Mouse (Mus musculus) urinary bladder, adult 18-20 months (tissue): ENCODE data around the gene Ldhd.

Experiments
- DNase-seq, 2 experiments: peaks; one replicate each; pipeline ENCODE4 v3.0.0; 2022; ENCODE audit warnings: low spot score in 2 of 2, mixed read lengths in 2 of 2

Ldhd gene

DNA sequence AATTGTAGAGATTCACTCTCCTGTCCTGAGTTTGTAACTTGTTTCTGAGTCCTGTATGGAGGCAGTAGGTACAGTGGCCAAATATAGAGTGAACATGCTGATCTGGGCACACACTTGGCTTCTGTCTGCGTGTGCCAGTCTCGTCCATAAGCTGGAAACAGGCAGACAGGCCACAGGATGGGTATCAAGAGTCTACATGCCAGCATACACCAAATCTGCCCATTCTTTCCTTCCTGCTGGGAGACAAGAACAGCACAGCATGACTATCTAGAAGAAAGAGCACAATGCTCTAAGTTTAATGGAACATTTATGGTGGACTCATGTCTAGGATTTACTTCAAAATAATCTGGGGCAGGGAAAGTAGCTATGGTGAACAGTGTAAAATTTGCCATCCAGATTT, 35.2 kb downstream of the Ldhd start:
- no peak for DNase-seq

DNA sequence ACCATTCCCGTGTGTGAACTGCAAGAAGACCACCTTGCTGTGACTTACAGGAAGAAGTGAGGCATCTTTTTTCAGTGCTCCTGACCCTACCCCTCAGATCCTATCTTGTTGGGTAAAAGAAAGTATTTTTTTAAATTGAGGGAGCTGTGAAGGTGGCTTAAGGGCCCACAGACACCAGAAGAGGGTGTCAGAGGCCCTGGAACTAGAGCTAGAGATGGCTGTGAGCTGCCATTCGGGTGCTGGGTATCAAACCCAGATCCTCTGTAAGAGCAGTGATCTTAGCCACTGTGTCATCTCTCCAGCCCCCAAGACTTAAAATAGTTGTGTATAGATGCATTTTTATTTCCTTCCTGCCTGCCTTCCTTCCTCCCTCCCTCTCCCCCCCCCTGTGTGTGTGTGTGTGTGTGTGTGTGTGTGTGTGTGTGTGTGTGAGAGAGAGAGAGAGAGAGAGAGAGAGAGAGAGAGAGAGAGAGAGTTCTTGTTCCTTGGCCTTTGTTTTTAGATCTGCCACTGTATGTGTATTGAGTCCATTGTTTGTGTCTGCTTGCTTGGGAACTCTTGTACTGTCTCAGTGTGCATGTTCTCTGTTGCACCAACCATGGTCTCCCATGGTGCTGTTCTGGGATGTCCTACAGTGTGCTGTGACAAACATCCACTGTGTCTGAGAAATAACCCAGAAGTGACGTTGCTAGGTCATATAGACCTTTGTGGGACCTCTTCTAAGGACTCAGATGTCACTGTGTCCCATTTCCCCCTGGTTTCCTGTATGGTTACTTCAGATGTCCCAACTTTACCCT, 35.9 kb downstream of the Ldhd start:
- DNase-seq, result no peak

GRCm38 (mm10) chr8:111592390-111592910, 37.7 kb downstream of the Ldhd start:
- no peak for DNase-seq

- no peak for DNase-seq
Measured at GRCm38 (mm10) chr8:111591176-111591575, 39.0 kb downstream of the Ldhd start.

- DNase-seq, result no peak
Measured at GRCm38 (mm10) chr8:111590214-111590613, 40.0 kb downstream of the Ldhd start.

GRCm38 (mm10) chr8:111588336-111588735, 41.8 kb downstream of the Ldhd start:
- DNase-seq, result no peak

DNA sequence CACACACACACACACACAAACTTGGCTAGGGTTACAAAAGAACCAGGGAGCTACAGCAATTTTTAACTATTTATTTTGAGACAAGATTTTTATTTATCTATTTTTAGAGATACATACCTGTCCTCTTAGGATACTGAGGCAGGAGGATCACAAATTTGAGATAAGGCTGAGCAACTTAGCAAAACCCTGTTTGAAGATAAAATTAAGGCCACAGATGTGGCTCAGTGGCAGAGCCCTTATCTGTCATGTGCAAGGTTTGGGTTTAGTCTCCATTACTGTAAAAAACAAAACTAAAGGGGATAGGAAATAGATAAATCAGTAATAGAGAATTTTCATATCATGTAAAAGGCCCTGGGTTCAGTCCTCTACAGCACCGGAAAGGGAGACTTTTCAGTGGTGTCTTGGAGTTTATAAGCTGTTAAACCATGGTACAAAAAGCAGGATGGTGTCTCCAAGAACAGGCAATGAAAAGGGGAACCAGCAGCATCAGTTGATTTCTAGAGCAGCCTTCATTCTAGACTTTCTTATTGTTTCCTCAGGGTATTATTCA, 42.6 kb downstream of the Ldhd start:
- no peak for DNase-seq

GRCm38 (mm10) chr8:111584946-111585345, 45.2 kb downstream of the Ldhd start:
- no peak for DNase-seq

DNA sequence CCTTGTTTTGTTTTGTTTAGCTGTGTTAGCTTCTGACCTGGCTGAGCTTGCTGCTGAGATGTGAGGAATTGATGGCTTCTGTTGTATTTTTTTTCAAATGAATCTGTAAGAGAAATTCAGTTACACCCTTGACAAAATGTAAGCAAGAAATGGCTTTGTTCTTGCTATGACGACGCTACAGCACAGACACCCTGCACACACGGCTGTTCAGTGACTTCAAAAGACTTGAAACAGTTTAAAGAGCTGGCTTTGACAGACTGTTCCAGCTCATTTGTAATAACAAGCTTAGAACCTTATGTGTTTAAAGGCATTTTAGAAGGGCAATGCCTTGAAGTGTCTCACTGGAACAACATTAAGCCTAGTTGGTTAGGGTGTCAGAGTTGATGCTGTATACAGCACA, 47.8 kb downstream of the Ldhd start:
- no peak for DNase-seq

DNA sequence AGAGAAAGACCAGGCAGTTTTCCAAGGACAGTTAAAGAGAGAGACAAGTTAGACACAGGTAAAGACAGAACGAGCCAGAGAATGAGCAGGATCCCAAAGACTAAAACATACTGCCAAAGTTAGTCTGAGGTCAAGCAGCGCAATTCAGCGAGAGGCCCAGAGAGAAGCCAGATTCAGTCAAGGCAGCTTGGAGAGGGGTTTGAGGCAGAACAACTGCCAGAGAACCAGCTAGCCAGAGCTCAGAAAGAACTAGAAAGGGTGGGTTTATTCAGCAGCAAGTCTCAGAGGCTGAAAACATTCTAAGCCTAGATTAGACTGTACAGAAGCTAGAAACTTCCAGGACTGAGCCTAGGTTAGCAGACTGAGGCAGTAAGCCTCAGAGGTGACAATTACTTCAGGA, 49.9 kb downstream of the Ldhd start:
- no peak for DNase-seq

- DNase-seq, result no peak
Measured at GRCm38 (mm10) chr8:111579318-111579717, 50.9 kb downstream of the Ldhd start.

- no peak for DNase-seq
Measured at GRCm38 (mm10) chr8:111577880-111578533, 52.2 kb downstream of the Ldhd start.

DNA sequence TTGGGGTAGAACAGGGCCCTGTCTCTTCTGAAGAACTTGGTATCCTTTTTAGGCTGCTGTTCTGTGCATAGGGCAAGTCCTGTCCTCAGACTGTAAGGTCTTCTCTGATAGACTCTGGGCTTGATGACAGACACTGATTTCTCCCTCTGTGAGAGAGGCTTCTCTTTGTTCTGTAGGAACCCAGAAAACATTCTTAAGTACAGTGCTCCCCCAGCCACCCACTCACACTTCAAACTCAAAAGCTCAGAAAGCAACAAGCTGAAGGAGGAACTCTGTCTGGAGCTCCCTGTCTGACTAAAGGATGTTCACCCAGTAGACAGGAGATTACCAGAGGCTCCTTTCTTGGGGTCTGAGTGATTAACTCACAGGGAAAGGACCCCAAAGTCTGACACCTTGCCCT, 53.7 kb downstream of the Ldhd start:
- DNase-seq, result no peak

- DNase-seq, result no peak
Measured at GRCm38 (mm10) chr8:111575492-111575891, 54.7 kb downstream of the Ldhd start.

- no peak for DNase-seq
Measured at GRCm38 (mm10) chr8:111574016-111574415, 56.2 kb downstream of the Ldhd start.
